Mouse (Mus musculus): Measurements from ENCODE around the gene Gm13276.

- TF ChIP-seq POLR2A (IDR thresholded peaks at IDR 0.05; ENCODE audit: insufficient read length, low read depth) (no peak), TCF12 (IDR thresholded peaks at IDR 0.05; ENCODE audit: insufficient read depth, poor library complexity, severe bottlenecking) (no peak), SRF (IDR thresholded peaks at IDR 0.05; ENCODE audit: control insufficient read depth, insufficient read length, low read depth) (no peak), MAX (IDR thresholded peaks at IDR 0.05; ENCODE audit: low read depth) (no peak), POLR2AphosphoS2 (IDR thresholded peaks at IDR 0.05; ENCODE audit: insufficient read length, low read depth) (no peak), USF1 (IDR thresholded peaks at IDR 0.05; ENCODE audit: low read depth) (no peak), MYOD1 (IDR thresholded peaks at IDR 0.05; ENCODE audit: control insufficient read depth in 1 of 3, insufficient read length in 2 of 3, low read depth in 2 of 3) (no peak)
Measured at GRCm38 (mm10) chr4:88819659-88820058, 34.1 kb downstream of the Gm13276 start, which contains the start of gene Ifna11.

All from myocyte (in vitro differentiated cells).